Mouse (Mus musculus): ENCODE results near the gene Ccn1. TPM values are rescaled to one million over a fixed set of nuclear protein-coding genes. Genes with fewer than 3 reads are reported as not detected.
A peak's percentile ranks its signal among the peaks of the same experiment; 100 is the strongest.

Gene Ccn1
- total RNA-seq, 2 experiments from 2014 or later, result 55.0 to 68.6 TPM

GRCm38 (mm10) chr3:145625546-145625945, 24.2 kb downstream of the Ccn1 start:
- DNase-seq, result no peak
- intact Hi-C loops (cut with DNase I), result no loop called here

- DNase-seq, result peak; percentile 22 to 32
These were observed 25.0 kb downstream of the Ccn1 start for GRCm38 (mm10) chr3:145624786-145625185.

GRCm38 (mm10) chr3:145623047-145623446, 26.7 kb downstream of the Ccn1 start:
- intact Hi-C loops (cut with DNase I), result no loop called here
- DNase-seq, result no peak

More at GRCm38 (mm10) chr3:145624786-145625185, 25.0 kb downstream of the Ccn1 start:
- intact Hi-C loops (cut with DNase I), result no loop called here

DNA sequence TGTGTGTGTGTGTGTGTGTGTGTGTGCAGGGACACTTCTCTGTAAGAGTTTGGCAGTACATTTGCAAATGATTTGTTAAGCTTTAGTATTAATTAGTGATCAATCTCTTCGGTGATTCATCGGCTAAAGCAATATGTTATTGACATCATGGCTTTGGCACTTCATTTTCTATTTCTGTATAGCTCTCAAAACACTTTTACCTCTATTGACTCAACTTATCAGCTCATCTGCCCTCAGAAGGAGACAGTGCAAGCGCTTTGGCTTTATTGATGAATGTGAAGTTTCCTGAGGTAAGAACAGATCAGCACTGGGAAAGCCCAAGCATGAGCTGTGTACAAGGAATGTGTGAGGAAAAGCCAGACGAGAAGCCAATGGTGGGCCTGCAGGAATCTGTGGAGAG, 28.6 kb downstream of the Ccn1 start:
- no peak for DNase-seq

GRCm38 (mm10) chr3:145619621-145620365, 30.0 kb downstream of the Ccn1 start:
- DNase-seq, result no peak
- intact Hi-C loops (cut with DNase I), result no loop called here

More for the DNA sequence above, 28.6 kb downstream of the Ccn1 start:
- intact Hi-C loops (cut with DNase I), result no loop called here

- DNase-seq, result no peak
- intact Hi-C loops (cut with DNase I), result no loop called here
These were observed 31.5 kb downstream of the Ccn1 start for GRCm38 (mm10) chr3:145618299-145618698.

- intact Hi-C loops (cut with DNase I), result no loop called here
- DNase-seq, result peak; percentile 21 to 31
These were observed 35.2 kb downstream of the Ccn1 start for GRCm38 (mm10) chr3:145614362-145615115.

- intact Hi-C loops (cut with DNase I), result no loop called here
- no peak for DNase-seq
These were observed 36.5 kb downstream of the Ccn1 start for GRCm38 (mm10) chr3:145613234-145613633.

DNA sequence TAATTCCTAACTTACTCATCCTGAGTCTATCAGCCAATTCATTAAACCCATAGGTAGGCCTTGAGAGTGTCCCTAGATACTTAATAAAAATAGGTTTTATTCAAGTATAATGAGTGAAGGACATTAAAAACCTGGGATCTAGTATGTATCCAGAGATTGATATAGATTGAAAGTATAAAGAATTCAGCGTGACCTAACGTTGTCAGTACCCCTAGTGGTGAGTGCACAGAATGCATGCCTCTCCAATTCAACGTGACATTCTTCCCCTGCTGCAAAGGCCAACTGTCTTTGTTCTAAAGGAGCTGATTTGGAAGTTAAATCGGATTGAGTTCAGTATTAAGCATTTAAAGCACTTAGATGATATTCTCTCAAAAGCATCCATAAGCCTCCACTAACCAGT, 37.1 kb downstream of the Ccn1 start:
- intact Hi-C loops (cut with DNase I), result no loop called here

GRCm38 (mm10) chr3:145608320-145608719, 41.5 kb downstream of the Ccn1 start:
- DNase-seq, result no peak

More for the DNA sequence above, 37.1 kb downstream of the Ccn1 start:
- no peak for DNase-seq

DNA sequence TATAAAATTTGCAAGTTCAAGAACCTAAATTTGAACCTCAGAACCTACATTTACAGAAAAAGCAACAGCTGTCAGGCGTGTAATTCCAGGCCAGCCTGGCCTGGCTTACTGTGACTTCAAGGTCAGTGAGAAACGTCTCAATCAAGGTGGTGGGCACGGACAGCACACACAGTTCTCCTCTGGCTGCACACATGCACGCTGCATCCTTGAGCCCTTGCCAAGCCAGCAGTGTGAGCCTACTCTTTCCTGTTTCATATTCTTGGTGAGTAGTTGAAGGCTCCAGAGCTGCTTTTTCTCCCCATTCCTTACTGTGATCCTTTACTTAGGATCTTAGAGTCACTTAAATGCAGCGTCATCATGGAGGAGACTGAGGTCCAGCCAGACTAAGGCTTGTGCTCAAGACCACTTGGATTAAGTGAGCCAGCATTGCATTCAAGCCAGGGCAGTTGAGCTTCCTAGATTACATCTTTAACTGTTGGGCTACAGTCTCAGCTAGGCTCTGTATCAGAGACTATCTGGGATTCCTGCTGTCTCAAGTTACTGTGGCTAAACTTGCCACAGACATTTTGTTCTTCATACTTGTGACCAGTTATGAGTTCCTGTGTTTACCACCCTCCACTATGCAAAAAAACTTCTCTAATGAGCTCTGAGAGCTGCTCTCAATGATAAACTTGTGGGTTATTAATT, 44.2 kb downstream of the Ccn1 start:
- intact Hi-C loops (cut with DNase I), result no loop called here
- DNase-seq, result no peak

More at GRCm38 (mm10) chr3:145608320-145608719, 41.5 kb downstream of the Ccn1 start:
- intact Hi-C loops (cut with DNase I), result no loop called here

DNA sequence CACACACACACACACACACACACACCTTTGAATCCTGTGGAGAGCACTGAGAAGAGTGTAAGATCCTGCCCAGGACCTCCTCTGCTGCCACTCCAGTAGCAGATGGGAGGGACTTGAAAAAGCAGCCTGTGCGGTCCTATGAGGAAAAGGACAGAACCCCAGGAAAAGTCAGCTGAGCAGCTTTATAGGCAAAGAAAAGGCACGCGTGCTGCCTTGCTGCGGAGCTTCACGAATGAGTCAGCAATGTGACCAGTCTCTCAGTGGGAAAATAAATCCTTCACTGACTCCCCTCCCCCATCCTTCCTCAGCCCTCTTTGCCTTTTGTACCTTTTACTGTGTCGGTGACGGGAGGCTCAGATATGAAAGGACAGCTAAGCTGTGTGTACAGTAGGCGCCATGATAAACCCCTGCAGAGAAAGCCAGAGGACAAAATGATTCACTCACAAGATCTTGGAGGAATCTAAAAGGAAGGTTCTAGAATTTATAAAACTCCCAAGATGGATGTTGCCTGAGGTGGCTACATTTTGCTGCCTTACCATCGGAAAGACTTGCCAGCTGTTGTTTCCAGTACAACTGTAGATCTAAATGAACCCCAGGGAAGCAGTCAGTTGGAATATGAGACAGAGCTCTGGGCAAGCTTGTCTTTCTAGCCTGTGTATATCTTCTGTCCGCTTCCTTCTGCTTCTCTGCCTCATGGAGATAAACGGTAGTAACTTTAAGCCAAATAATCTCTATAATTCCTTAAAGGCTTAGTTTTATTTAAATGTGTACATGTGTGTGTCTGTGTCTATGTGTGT, 47.2 kb downstream of the Ccn1 start:
- intact Hi-C loops (cut with DNase I), result no loop called here
- DNase-seq, result no peak

DNA sequence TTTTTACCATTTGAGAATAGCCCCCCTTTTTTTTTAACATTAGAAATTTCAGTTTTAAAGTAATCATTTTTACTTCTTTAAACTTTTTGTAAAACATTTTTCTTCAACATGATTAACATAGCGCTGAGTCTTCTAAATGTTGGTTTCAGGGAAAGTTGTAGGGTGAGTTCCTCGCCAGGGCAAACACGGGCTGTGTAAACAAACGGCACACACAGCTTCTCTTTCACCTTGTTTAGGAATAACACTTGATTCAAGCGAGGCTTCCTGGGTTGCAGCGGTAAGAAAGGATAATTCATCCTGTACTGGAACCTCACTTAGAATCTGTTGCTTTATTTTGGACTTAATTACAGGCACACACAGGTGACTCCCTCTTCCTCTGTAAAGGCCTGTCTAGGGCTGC, 48.4 kb downstream of the Ccn1 start:
- DNase-seq, result no peak
- intact Hi-C loops (cut with DNase I), result no loop called here

DNA sequence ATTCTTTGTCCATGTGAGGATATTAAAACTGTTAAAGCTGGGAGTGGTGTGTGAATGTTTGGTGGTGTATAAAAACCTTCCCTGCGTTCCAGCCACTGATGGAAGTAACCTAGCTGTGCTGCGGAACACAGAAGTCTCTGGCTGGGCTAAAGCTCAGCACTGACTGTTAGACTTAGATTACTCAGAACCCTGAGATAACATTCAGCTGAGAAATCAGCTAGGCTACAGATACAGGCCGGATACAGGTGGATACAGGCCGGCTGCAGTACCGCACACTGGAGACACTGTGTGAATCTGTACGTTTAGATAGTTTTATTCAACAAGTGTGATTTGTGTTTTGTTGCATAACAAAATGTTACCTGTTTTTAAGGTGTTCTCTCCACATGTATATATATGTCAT, 49.0 kb downstream of the Ccn1 start:
- intact Hi-C loops (cut with DNase I), result no loop called here
- DNase-seq, result no peak

GRCm38 (mm10) chr3:145599059-145599458, 50.7 kb downstream of the Ccn1 start:
- intact Hi-C loops (cut with DNase I), result no loop called here
- DNase-seq, result no peak

Other genes starting within 250 kb of the Ccn1 start
- gene Znhit6, start 73.8 kb downstream of the Ccn1 start, total RNA-seq (2021), result 10 to 100 TPM; 11.8 to 13.3 TPM
- gene Ddah1, start 108.7 kb upstream of the Ccn1 start, total RNA-seq (2021), result 1 to 10 TPM; 8.4 to 8.9 TPM